Mouse (Mus musculus) lung, adult 10 weeks (tissue): ENCODE measurements around the gene Izumo1. TPM values are rescaled to one million over a fixed set of nuclear protein-coding genes. Genes with fewer than 3 reads are reported as not detected.

Experiments used
- polyA plus RNA-seq: library from polyadenylated mRNA; stranded (reverse); fragments of 350-450 nt; fragmentation: Illumina TruSeq; extraction: RNeasy Lipid Tissue Mini Kit (QIAGEN cat#74804); gene quantifications from one replicate; pipeline ENCODE4 v1.2.3, GENCODE M21; 2014; ENCODE audit warnings: low read depth, low replicate concordance; ENCODE audit not compliant: insufficient read depth

The Izumo1 gene
- 0.38 TPM for polyA plus RNA-seq

GRCm38 (mm10) chr7:45621443-45621842 is at the start of gene Izumo1:
Gene Izumo1 (plus strand): TSS chr7:45621811.

GRCm38 (mm10) chr7:45617042-45617695 is 4.4 kb upstream of the Izumo1 start, which contains the start of gene Fut1:
Gene Fut1 (plus strand): TSS chr7:45617289.

DNA sequence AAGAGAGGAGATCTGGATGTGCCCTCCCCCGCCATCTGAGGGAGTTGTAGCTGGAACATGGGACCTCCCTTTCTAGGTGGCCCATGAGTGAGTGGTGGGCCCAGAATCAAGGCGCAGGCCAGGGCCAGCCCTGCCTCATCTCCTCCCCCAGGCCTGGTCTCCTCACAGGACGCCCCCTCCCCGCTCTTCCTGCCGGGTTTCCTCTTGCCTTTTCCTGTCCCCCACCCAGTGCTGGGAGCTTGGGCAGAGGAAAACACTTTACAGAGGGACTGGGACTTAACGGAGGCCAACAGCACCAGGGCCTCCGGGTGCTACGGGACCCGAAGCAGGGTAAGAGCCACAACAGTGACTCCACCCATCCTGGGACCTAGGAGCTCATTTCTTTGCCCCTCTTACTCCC is 5.7 kb downstream of the Izumo1 start, which contains the start of gene Rasip1:
Gene Rasip1 (plus strand): TSS at position 228 of the 400 bp plus-strand sequence.

GRCm38 (mm10) chr7:45639561-45640027 is 18.0 kb downstream of the Izumo1 start, which contains the start of gene Mamstr:
Gene Mamstr (plus strand): TSS chr7:45639977.

DNA sequence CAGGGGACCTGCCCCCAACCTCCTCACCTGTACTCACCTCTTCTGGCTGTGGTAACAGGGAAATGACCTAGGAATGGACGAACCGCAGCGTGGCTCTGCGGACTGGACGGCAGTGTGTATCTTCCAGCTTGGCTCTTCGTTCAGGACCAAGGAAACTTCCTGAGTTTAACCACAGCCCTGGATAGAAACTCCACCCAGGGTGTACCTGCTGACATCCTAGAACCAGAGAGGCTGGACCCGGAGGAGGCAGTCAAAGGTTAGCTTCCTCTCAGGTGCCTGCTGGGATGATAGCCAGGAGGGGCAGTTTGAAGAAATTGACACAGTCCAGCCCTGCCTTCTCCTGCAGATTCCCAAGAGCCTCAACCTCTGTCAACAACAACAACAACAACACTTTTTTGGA is 44.5 kb downstream of the Izumo1 start, which contains the start of gene Fut2:
Gene Fut2 (minus strand): TSS at position 234 of the 400 bp plus-strand sequence.

Other genes starting within 250 kb of the Izumo1 start
- 123 TPM for gene Snrnp70, start 226.1 kb upstream of the Izumo1 start, polyA plus RNA-seq
- gene Kcna7, start 216.2 kb upstream of the Izumo1 start, polyA plus RNA-seq = not detected
- 3.0 TPM for gene Ntf5, start 208.1 kb upstream of the Izumo1 start, polyA plus RNA-seq
- 5.9 TPM for gene Lhb, start 201.0 kb upstream of the Izumo1 start, polyA plus RNA-seq
- gene Gys1, start 187.0 kb upstream of the Izumo1 start, polyA plus RNA-seq = 8.9 TPM
- gene Ruvbl2, start 183.7 kb upstream of the Izumo1 start, polyA plus RNA-seq = 33.3 TPM
- 2,902 TPM for gene Ftl1, start 161.9 kb upstream of the Izumo1 start, polyA plus RNA-seq
- 93.3 TPM for gene Bax, start 154.9 kb upstream of the Izumo1 start, polyA plus RNA-seq
- not detected for gene Tulp2, start 139.9 kb upstream of the Izumo1 start, polyA plus RNA-seq
- not detected for gene Gm45808, start 135.0 kb upstream of the Izumo1 start, polyA plus RNA-seq
- gene Dhdh, start 133.0 kb upstream of the Izumo1 start, polyA plus RNA-seq = 5.0 TPM
- gene Nucb1, start 111.4 kb upstream of the Izumo1 start, polyA plus RNA-seq = 134 TPM
- gene Ppp1r15a, start 95.5 kb upstream of the Izumo1 start, polyA plus RNA-seq = 62.8 TPM
- 5.7 TPM for gene Plekha4, start 95.5 kb upstream of the Izumo1 start, polyA plus RNA-seq
- 0.54 TPM for gene Hsd17b14, start 66.9 kb upstream of the Izumo1 start, polyA plus RNA-seq
- 43.0 TPM for gene Bcat2, start 51.7 kb upstream of the Izumo1 start, polyA plus RNA-seq
- not detected for gene Fgf21, start 6.3 kb upstream of the Izumo1 start, polyA plus RNA-seq
- not detected for gene Fut1, start 4.5 kb upstream of the Izumo1 start, polyA plus RNA-seq
- gene Rasip1, start 5.7 kb downstream of the Izumo1 start, polyA plus RNA-seq = 47.4 TPM
- gene Mamstr, start 18.2 kb downstream of the Izumo1 start, polyA plus RNA-seq = 1.9 TPM
- 0.20 TPM for gene Fut2, start 44.6 kb downstream of the Izumo1 start, polyA plus RNA-seq
- 0.75 TPM for gene Ntn5, start 62.2 kb downstream of the Izumo1 start, polyA plus RNA-seq
- gene Sec1, start 72.6 kb downstream of the Izumo1 start, polyA plus RNA-seq = 0.90 TPM
- gene Car11, start 78.0 kb downstream of the Izumo1 start, polyA plus RNA-seq = 1.7 TPM
- gene Dbp, start 83.3 kb downstream of the Izumo1 start, polyA plus RNA-seq = 6.5 TPM
- gene Rpl18, start 93.6 kb downstream of the Izumo1 start, polyA plus RNA-seq = 1,283 TPM
- gene Sphk2, start 96.2 kb downstream of the Izumo1 start, polyA plus RNA-seq = 16.2 TPM
- 3.8 TPM for gene Fam83e, start 99.4 kb downstream of the Izumo1 start, polyA plus RNA-seq
- not detected for gene Spaca4, start 104.0 kb downstream of the Izumo1 start, polyA plus RNA-seq
- 0.09 TPM for gene Lmtk3, start 161.9 kb downstream of the Izumo1 start, polyA plus RNA-seq
- gene Sult2b1, start 162.9 kb downstream of the Izumo1 start, polyA plus RNA-seq = 2.2 TPM
- 73.8 TPM for gene Cyth2, start 192.8 kb downstream of the Izumo1 start, polyA plus RNA-seq
- gene Kcnj14, start 203.0 kb downstream of the Izumo1 start, polyA plus RNA-seq = not detected
- gene Grwd1, start 209.1 kb downstream of the Izumo1 start, polyA plus RNA-seq = 10.2 TPM